ENCODE assay signal across 8 mouse cellular contexts in genomic region chr5:122286191-122286590, GRCm38 (mm10). TPM values are rescaled to one million over a fixed set of nuclear protein-coding genes. Genes with fewer than 3 reads are reported as not detected.
DNase-seq lines count a peak whose midpoint lies in the region; ATAC-seq and TF ChIP-seq lines count a peak whose summit lies in the region.

No protein-coding gene starts in this region.

- no peak overlapping the region for H3K9ac ChIP-seq in forebrain, embryonic 12.5 days
- no peak overlapping the region for H3K9ac ChIP-seq in intestine, postnatal 0 days (ENCODE audit: low read depth, low read length)
- H3K9ac ChIP-seq in stomach, embryonic 14.5 days (replicated peaks; ENCODE audit: low read depth, low read length) = no peak overlapping the region

- WGBS in forebrain, embryonic 12.5 days = 87% methylated on average over 10 of the region's 10 CpGs
- 82% methylated on average over 10 of the region's 10 CpGs for WGBS in intestine, postnatal 0 days
- 87% methylated on average over 10 of the region's 10 CpGs for WGBS in stomach, embryonic 14.5 days

- no peak for DNase-seq in left cerebral cortex, adult 2 months (ENCODE audit: extremely low spot score in 1 of 2, low spot score in 2 of 2)
- DNase-seq in left cerebral cortex, adult 8-10 months (ENCODE audit: low spot score in 2 of 2) = no peak
- DNase-seq in cerebellum, adult 9-10 months = no peak
- DNase-seq in layer of hippocampus, adult 9-10 months (ENCODE audit: low spot score) = no peak
- no peak for DNase-seq in adrenal gland, adult 2 months

- no peak for TF ChIP-seq CTCF in left cerebral cortex, adult 2 months (IDR thresholded peaks at IDR 0.05)
- TF ChIP-seq CTCF in intestine, postnatal 0 days (IDR thresholded peaks at IDR 0.05; ENCODE audit: low read depth) = no peak

- H3K4me1 ChIP-seq in forebrain, embryonic 12.5 days = peaks cover 16% of the 10 kb centered on the region
- 0 out of 2 replicates have a peak, but pooled peaks cover 12% of the 10 kb centered on the region for H3K4me1 ChIP-seq in intestine, postnatal 0 days (replicated peaks; ENCODE audit: control insufficient read depth, insufficient read depth, low read length)
- H3K4me1 ChIP-seq in stomach, embryonic 14.5 days (ENCODE audit: control insufficient read depth, insufficient read depth, low read length) = peaks cover 15% of the 10 kb centered on the region

- H3K36me3 ChIP-seq in forebrain, embryonic 12.5 days (replicated peaks) = peaks cover 16% of the 10 kb centered on the region
- H3K36me3 ChIP-seq in intestine, postnatal 0 days (ENCODE audit: control insufficient read depth, insufficient read depth) = no peaks in the 10 kb centered on the region
- no peaks in the 10 kb centered on the region for H3K36me3 ChIP-seq in stomach, embryonic 14.5 days (ENCODE audit: control insufficient read depth, insufficient read depth, low read length)

- H3K9me3 ChIP-seq in forebrain, embryonic 12.5 days = 0 out of 2 replicates have a peak, but pooled peaks cover 7% of the 10 kb centered on the region
- no peaks in the 10 kb centered on the region for H3K9me3 ChIP-seq in intestine, postnatal 0 days (ENCODE audit: control insufficient read depth)
- no peaks in the 10 kb centered on the region for H3K9me3 ChIP-seq in stomach, embryonic 14.5 days (ENCODE audit: control insufficient read depth, low read depth, low read length)

- no peaks in the 10 kb centered on the region for H3K27me3 ChIP-seq in forebrain, embryonic 12.5 days
- H3K27me3 ChIP-seq in intestine, postnatal 0 days (replicated peaks; ENCODE audit: control insufficient read depth, insufficient read depth, low read length) = no peaks in the 10 kb centered on the region
- H3K27me3 ChIP-seq in stomach, embryonic 14.5 days (ENCODE audit: control insufficient read depth, insufficient read depth, low read length) = no peaks in the 10 kb centered on the region

- H3K4me2 ChIP-seq in forebrain, embryonic 12.5 days = peak overlapping the region; percentile 99
- H3K4me2 ChIP-seq in intestine, postnatal 0 days (replicated peaks; ENCODE audit: low read depth) = peak overlapping the region; percentile 94
- no peak overlapping the region for H3K4me2 ChIP-seq in stomach, embryonic 14.5 days (replicated peaks; ENCODE audit: low read depth, low read length)

- no peak for ATAC-seq in forebrain, embryonic 12.5 days (ENCODE audit: low FRiP score)
- no peak for ATAC-seq in intestine, postnatal 0 days
- no peak for ATAC-seq in stomach, embryonic 14.5 days (ENCODE audit: insufficient number of reproducible peaks, insufficient read depth, low FRiP score, low read depth)

- H3K27ac ChIP-seq in left cerebral cortex, adult 2 months = no peak overlapping the region
- H3K27ac ChIP-seq in forebrain, embryonic 12.5 days = no peak overlapping the region
- no peak overlapping the region for H3K27ac ChIP-seq in intestine, postnatal 0 days (ENCODE audit: low read depth, low read length)
- no peak overlapping the region for H3K27ac ChIP-seq in stomach, embryonic 14.5 days (ENCODE audit: low read length)

- peak overlapping the region; percentile 74 for H3K4me3 ChIP-seq in left cerebral cortex, adult 2 months
- no peak overlapping the region for H3K4me3 ChIP-seq in forebrain, embryonic 12.5 days (replicated peaks)
- H3K4me3 ChIP-seq in intestine, postnatal 0 days (ENCODE audit: low read depth, low read length) = peak overlapping the region; percentile 100
- H3K4me3 ChIP-seq in stomach, embryonic 14.5 days (ENCODE audit: low read depth, low read length) = peak overlapping the region; percentile 91; the same call in 1 of the 2 replicates

- intact Hi-C loops in left cerebral cortex, adult 2 months (cut with DNase I) = no loop called here

RNA-seq across cellular contexts. Expression of gene Pptc7, which starts 2.0 kb away (rescaled TPM):
- total RNA-seq in left cerebral cortex, adult 2 months (2021) = 10 to 100 TPM; 41.2 to 42.5 TPM
- 10 to 100 TPM; 44.8 to 52.2 (median 48.8) TPM for total RNA-seq in left cerebral cortex, adult 8-10 months (2022)
- 9.6 and 10.7 TPM in 2 replicates for polyA plus RNA-seq in forebrain, embryonic 12.5 days (2016; fragmentation: Nextera tagmentation; extraction: Ambion mirVana)
- polyA plus RNA-seq in intestine, postnatal 0 days (2015; fragmentation: Nextera tagmentation; extraction: Ambion mirVana) = 13.0 and 13.6 TPM in 2 replicates
- polyA plus RNA-seq in stomach, embryonic 14.5 days (2014; fragmentation: Nextera tagmentation; extraction: Ambion mirVana) = 11.3 and 11.8 TPM in 2 replicates
- 10 to 100 TPM; 52.0 to 63.4 TPM for total RNA-seq in adrenal gland, adult 2 months (2021)
- polyA plus RNA-seq in adrenal gland, adult 2 months (2012; rRNA removed) = 46.3 and 57.5 TPM in 2 replicates

RNA-seq across cellular contexts. Expression of gene Tctn1, which starts 21.9 kb away (rescaled TPM):
- total RNA-seq in left cerebral cortex, adult 2 months (2021) = 10 to 100 TPM; 13.5 to 13.7 TPM
- total RNA-seq in left cerebral cortex, adult 8-10 months (2022) = 10 to 100 TPM; 15.0 to 16.6 (median 15.7) TPM
- polyA plus RNA-seq in forebrain, embryonic 12.5 days (2016; fragmentation: Nextera tagmentation; extraction: Ambion mirVana) = 4.4 and 5.5 TPM in 2 replicates
- polyA plus RNA-seq in intestine, postnatal 0 days (2015; fragmentation: Nextera tagmentation; extraction: Ambion mirVana) = 1.6 and 1.9 TPM in 2 replicates
- polyA plus RNA-seq in stomach, embryonic 14.5 days (2014; fragmentation: Nextera tagmentation; extraction: Ambion mirVana) = 6.5 and 8.2 TPM in 2 replicates
- 10 to 100 TPM; 11.4 to 14.2 TPM for total RNA-seq in adrenal gland, adult 2 months (2021)
- polyA plus RNA-seq in adrenal gland, adult 2 months (2012; rRNA removed) = 47.0 and 58.3 TPM in 2 replicates
